Mouse (Mus musculus) ES-E14 (cell line): ENCODE data around the gene Csrnp3. TPM values are rescaled to one million over a fixed set of nuclear protein-coding genes. Genes with fewer than 3 reads are reported as not detected.

ENCODE experiments used
- DNase-seq: peaks from one replicate; pipeline ENCODE4 v3.0.0-alpha.2; 2013; ENCODE audit warnings: low read depth, low spot score
- H3K27ac ChIP-seq: 2 replicates; pipeline ENCODE4 v1.5.1; 2012; ENCODE audit warnings: low read depth, mild to moderate bottlenecking, low read length, moderate library complexity, mixed read lengths; ENCODE audit not compliant: poor library complexity, insufficient read depth, severe bottlenecking
- H3K36me3 ChIP-seq: 2 replicates; pipeline ENCODE4 v1.6.1; 2012; ENCODE audit warnings: mild to moderate bottlenecking, low read length, moderate library complexity, mixed read lengths; ENCODE audit not compliant: control insufficient read depth, poor library complexity, insufficient read depth, severe bottlenecking
- H3K4me1 ChIP-seq, 2 experiments: fragments of 150-350 bp in 1 of 2; sonication (generic) in 1 of 2; 2 replicates each; pipeline ENCODE4 v1.6.1; 2012; ENCODE audit warnings: low read length in 2 of 2, mild to moderate bottlenecking in 1 of 2, mixed read lengths in 1 of 2; ENCODE audit not compliant: control insufficient read depth in 2 of 2, insufficient read depth in 2 of 2, poor library complexity in 1 of 2
- H3K4me3 ChIP-seq, 2 experiments: fragments of 150-350 bp in 1 of 2; sonication (generic) in 1 of 2; 2 replicates each; pipeline ENCODE4 v1.5.1; 2012; ENCODE audit warnings: low read length in 2 of 2, low read depth in 1 of 2, mild to moderate bottlenecking in 1 of 2, mixed read lengths in 1 of 2; ENCODE audit not compliant: insufficient read depth in 1 of 2, poor library complexity in 1 of 2, severe bottlenecking in 1 of 2
- H3K9ac ChIP-seq: 2 replicates; pipeline ENCODE4 v1.6.1; 2012; ENCODE audit warnings: low read depth, mild to moderate bottlenecking, low read length, mixed read lengths; ENCODE audit not compliant: poor library complexity, insufficient read depth, severe bottlenecking
- H3K9me3 ChIP-seq: fragments of 150-350 bp; sonication (generic); 2 replicates; pipeline ENCODE4 v1.6.1; 2012; ENCODE audit warnings: low read depth, mild to moderate bottlenecking, low read length; ENCODE audit not compliant: control insufficient read depth, insufficient read depth
- CHD2 ChIP-seq: IDR thresholded peaks from 2 replicates; pipeline ENCODE4 v1.6.1; 2014; ENCODE audit warnings: mild to moderate bottlenecking, low read depth, low read length, inconsistent platforms
- HCFC1 ChIP-seq: IDR thresholded peaks from 2 replicates; pipeline ENCODE4 v1.6.1; 2012; ENCODE audit warnings: low read length, inconsistent platforms, borderline replicate concordance; ENCODE audit not compliant: insufficient read depth
- MAFK ChIP-seq: IDR thresholded peaks from 2 replicates; pipeline ENCODE4 v1.6.1; 2014; ENCODE audit warnings: mild to moderate bottlenecking, low read depth, low read length, inconsistent platforms; ENCODE audit not compliant: insufficient read depth
- ZC3H11A ChIP-seq: IDR thresholded peaks from 2 replicates; pipeline ENCODE4 v1.6.1; 2012; ENCODE audit warnings: low read depth, mild to moderate bottlenecking, inconsistent platforms, low read length, borderline replicate concordance
- ZNF384 ChIP-seq: IDR thresholded peaks from 2 replicates; pipeline ENCODE4 v1.6.1; 2012; ENCODE audit warnings: low read depth, low read length, inconsistent platforms
- in situ Hi-C, 2 experiments: fragments of 600-800 bp; cut with MboI; formaldehyde crosslinking; loops; one replicate each; pipeline ENCODE4 v1.15.1; 2025; ENCODE audit warnings: low sequenced_read_pairs in 2 of 2, inconsistent platforms in 1 of 2; ENCODE audit not compliant: unreplicated experiment in 2 of 2
- total RNA-seq: library from RNA; depleted of rRNA; stranded (reverse); fragments of 300-350 nt; gene quantifications from 2 replicates; pipeline ENCODE4 v1.2.3, GENCODE M21; 2012

Gene Csrnp3
- total RNA-seq, 1 experiment: 4.3 TPM

GRCm38 (mm10) chr2:65899478-65899877 lies 53.9 kb downstream of the Csrnp3 start:
- no peak for DNase-seq
- H3K9ac ChIP-seq: no peak overlapping the region
- H3K9me3 ChIP-seq: no peaks in the 10 kb centered on the region
- TF ChIP-seq MAFK (no peak), CHD2 (no peak), ZNF384 (no peak), HCFC1 (no peak), ZC3H11A (no peak)
- no peak overlapping the region for H3K27ac ChIP-seq
- H3K36me3 ChIP-seq: no peaks in the 10 kb centered on the region
- no peak overlapping the region for H3K4me3 ChIP-seq
- no peaks in the 10 kb centered on the region for H3K4me1 ChIP-seq
- in situ Hi-C loops: no loop called here

- Histone ChIP-seq H3K36me3 (no peaks in the 10 kb centered on the region), H3K9me3 (no peaks in the 10 kb centered on the region), H3K4me1 (peaks cover 4 to 6% of the 10 kb centered on the region in 2 experiments; a peak in 3 of 4 replicates), H3K9ac (no peak overlapping the region), H3K4me3 (no peak overlapping the region), H3K27ac (no peak overlapping the region)
- no peak for TF ChIP-seq CHD2
- no peak for TF ChIP-seq ZNF384
- TF ChIP-seq HCFC1: no peak
- TF ChIP-seq ZC3H11A: no peak
- no peak for TF ChIP-seq MAFK
- DNase-seq: peak; percentile 29
- in situ Hi-C loops: no loop called here
Observed at GRCm38 (mm10) chr2:65908526-65908925, 63.0 kb downstream of the Csrnp3 start.

- no peaks in the 10 kb centered on the region for H3K9me3 ChIP-seq
- no peak overlapping the region for H3K4me3 ChIP-seq
- no peak overlapping the region for H3K9ac ChIP-seq
- H3K36me3 ChIP-seq: no peaks in the 10 kb centered on the region
- DNase-seq: peak; percentile 15
- no peak for TF ChIP-seq MAFK
- TF ChIP-seq CHD2: no peak
- no peak for TF ChIP-seq HCFC1
- no peak for TF ChIP-seq ZNF384
- no peak for TF ChIP-seq ZC3H11A
- H3K27ac ChIP-seq: no peak overlapping the region; the same call in 1 of the 2 replicates
- H3K4me1 ChIP-seq: peaks cover 4 to 6% of the 10 kb centered on the region in 2 experiments; a peak in 3 of 4 replicates
- in situ Hi-C loops: no loop called here
Observed at GRCm38 (mm10) chr2:65909724-65910521, 64.4 kb downstream of the Csrnp3 start.

DNA sequence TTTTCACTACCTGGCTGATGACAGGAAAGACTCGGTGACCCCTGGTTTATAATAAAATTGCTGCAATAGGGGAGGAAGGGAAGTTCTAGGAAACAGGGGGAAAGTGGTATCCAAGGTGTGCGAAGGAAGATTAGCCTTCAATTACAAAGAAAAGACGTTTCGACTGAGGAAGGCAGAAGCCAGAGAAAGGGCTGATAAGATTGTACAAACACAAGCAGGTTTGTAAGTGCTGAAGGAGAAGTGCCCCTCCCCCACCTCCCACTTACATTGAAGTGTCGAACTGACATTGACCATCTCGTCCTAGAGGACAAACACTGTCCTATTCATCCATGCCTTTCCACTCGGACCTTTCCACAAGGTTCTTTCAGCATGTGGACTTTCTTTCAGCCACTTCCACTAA lies 70.4 kb downstream of the Csrnp3 start:
- H3K4me3 ChIP-seq: no peak overlapping the region
- H3K27ac ChIP-seq: no peak overlapping the region
- no peak overlapping the region for H3K9ac ChIP-seq
- in situ Hi-C loops: no loop called here
- TF ChIP-seq ZC3H11A: no peak
- no peak for TF ChIP-seq HCFC1
- TF ChIP-seq ZNF384: no peak
- no peak for TF ChIP-seq CHD2
- no peak for TF ChIP-seq MAFK
- H3K4me1 ChIP-seq: peaks cover 0 to 2% of the 10 kb centered on the region in 2 experiments; a peak in 1 of 4 replicates
- no peaks in the 10 kb centered on the region for H3K36me3 ChIP-seq
- no peaks in the 10 kb centered on the region for H3K9me3 ChIP-seq
- no peak for DNase-seq
